ENCODE assay signal across 10 mouse cellular contexts in genomic region chr8:94814556-94814955, GRCm38 (mm10). TPM values are rescaled to one million over a fixed set of nuclear protein-coding genes. Genes with fewer than 3 reads are reported as not detected.
DNase-seq lines count a peak whose midpoint lies in the region; TF ChIP-seq lines count a peak whose summit lies in the region.
"Had no signal": no experiment of that assay in that cellular context is flagged by ENCODE, and none has a peak within 500 bp of the region (broad histone marks: within the 10 kb centered on the region; RNA-seq: fewer than 3 reads in every experiment).

No protein-coding gene starts in this region.

- dilution Hi-C loops in CH12.LX (cut with MboI; ENCODE audit: extremely low pct_ligation_motif_present, extremely low pct_unique_long_range_greater_than_20kb, low sequenced_read_pairs), result no loop called here

- H3K27ac ChIP-seq in kidney, adult 2 months (ENCODE audit: insufficient read depth, low read depth, low read length), result no peak overlapping the region
- no peak overlapping the region for H3K27ac ChIP-seq in CH12.LX (ENCODE audit: insufficient read depth, low read depth)
- H3K27ac ChIP-seq: heart, embryonic 15.5 days; limb, embryonic 15.5 days had no signal

- no peak overlapping the region for H3K4me2 ChIP-seq in CH12.LX (ENCODE audit: insufficient read depth, low read depth, poor library complexity, severe bottlenecking)
- H3K4me2 ChIP-seq: heart, embryonic 15.5 days; limb, embryonic 15.5 days had no signal

- H3K4me1 ChIP-seq in kidney, adult 2 months (ENCODE audit: control insufficient read depth, insufficient read depth, low read length), result 0 out of 2 replicates have a peak, but pooled peaks cover 2% of the 10 kb centered on the region
- H3K4me1 ChIP-seq in CH12.LX (ENCODE audit: control insufficient read depth in 1 of 2, insufficient read depth in 2 of 2), result peaks cover 24 to 47% of the 10 kb centered on the region in 2 experiments

- no peak for TF ChIP-seq POLR2A in kidney, adult 2 months (IDR thresholded peaks at IDR 0.05; ENCODE audit: low read depth, low read length)
- TF ChIP-seq POLR2A in CH12.LX (IDR thresholded peaks at IDR 0.05; ENCODE audit: low read depth, low read length), result no peak

- in situ Hi-C loops in CH12.LX (cut with MboI; ENCODE audit: low pct_ligation_motif_present, low pct_unique_long_range_greater_than_20kb, low sequenced_read_pairs), result no loop called here

- peak; percentile 48 for TF ChIP-seq RAD21 in CH12.LX (IDR thresholded peaks at IDR 0.05; ENCODE audit: low read depth, low read length)

- H3K36me3 ChIP-seq in kidney, adult 2 months (ENCODE audit: control insufficient read depth, insufficient read depth, low read length), result no peaks in the 10 kb centered on the region
- peaks cover 2 to 25% of the 10 kb centered on the region in 2 experiments for H3K36me3 ChIP-seq in CH12.LX (replicated peaks in 1 of 2; ENCODE audit: control insufficient read depth in 1 of 2, insufficient read depth in 1 of 2, low read length in 1 of 2)
- H3K36me3 ChIP-seq: heart, embryonic 15.5 days; limb, embryonic 15.5 days had no signal

- WGBS in kidney, adult 2 months, result 0% methylated on average over 1 of the region's 1 CpGs

- no peak overlapping the region for H3K4me3 ChIP-seq in kidney, adult 2 months (ENCODE audit: insufficient read depth, low read depth, low read length)
- H3K4me3 ChIP-seq in CH12.LX (replicated peaks in 1 of 3; ENCODE audit: low read depth in 2 of 3, low read length in 2 of 3, poor library complexity in 1 of 3), result no peak overlapping the region
- H3K4me3 ChIP-seq: heart, embryonic 15.5 days; limb, embryonic 15.5 days had no signal

- H3K79me2 ChIP-seq in CH12.LX (replicated peaks; ENCODE audit: control insufficient read depth, extremely low read depth, insufficient read depth, poor library complexity, severe bottlenecking), result no peaks in the 10 kb centered on the region

- H3K9ac ChIP-seq in CH12.LX (ENCODE audit: insufficient read depth, low read depth), result no peak overlapping the region
- H3K9ac ChIP-seq: heart, embryonic 15.5 days; limb, embryonic 15.5 days had no signal

- no peak for TF ChIP-seq EP300 in CH12.LX (IDR thresholded peaks at IDR 0.05; ENCODE audit: low read length)

- H3K9me3 ChIP-seq in CH12.LX (replicated peaks; ENCODE audit: low read length), result no peaks in the 10 kb centered on the region
- H3K9me3 ChIP-seq: heart, embryonic 15.5 days; limb, embryonic 15.5 days had no signal

- TF ChIP-seq CTCF in kidney, adult 2 months (conservative IDR thresholded peaks at IDR 0.05; ENCODE audit: insufficient read depth, insufficient read length, low read depth, low read length), result peak; percentile 35; the same call in 1 of the 2 replicates
- TF ChIP-seq CTCF in CH12.LX (conservative IDR thresholded peaks at IDR 0.05 in 1 of 2, IDR thresholded peaks at IDR 0.05 in 1 of 2; ENCODE audit: low read depth in 2 of 2, low read length in 2 of 2), result peak; percentile 69 to 79

- DNase-seq in kidney, adult 2 months, result peak; percentile 43
- no peak for DNase-seq in kidney, adult 11 months
- DNase-seq in 416B (ENCODE audit: low read depth), result peak; percentile 56
- DNase-seq in CH12.LX (ENCODE audit: extremely low read depth), result peak; percentile 40
- peak; percentile 26 for DNase-seq in forelimb bud, embryonic 11.5 days (ENCODE audit: low read depth, low spot score)
- no peak for DNase-seq in frontal cortex, postnatal 36 days (ENCODE audit: low spot score in 2 of 2)
- DNase-seq in ovary, postnatal 14 days (ENCODE audit: low spot score), result no peak
- no peak for DNase-seq in heart, adult 9 months (ENCODE audit: low spot score in 2 of 2)

- H3K27me3 ChIP-seq in kidney, adult 2 months (replicated peaks; ENCODE audit: control insufficient read depth, insufficient read depth, low read length), result no peaks in the 10 kb centered on the region
- H3K27me3 ChIP-seq in CH12.LX (replicated peaks), result no peaks in the 10 kb centered on the region
- H3K27me3 ChIP-seq: limb, embryonic 15.5 days had no signal

TF ChIP-seq in CH12.LX, 34 proteins besides CTCF, POLR2A, EP300 and RAD21:
- TF ChIP-seq JUND (conservative IDR thresholded peaks at IDR 0.05; ENCODE audit: low read depth, low read length), result no peak
- peak; percentile 87 for TF ChIP-seq ZNF384 (IDR thresholded peaks at IDR 0.05; ENCODE audit: low read depth, low read length)
- no peak for TF ChIP-seq TBP (conservative IDR thresholded peaks at IDR 0.05; ENCODE audit: low read depth, low read length)
- no peak for TF ChIP-seq USF2 (conservative IDR thresholded peaks at IDR 0.05; ENCODE audit: low read depth, low read length)
- TF ChIP-seq BHLHE40 (IDR thresholded peaks at IDR 0.05; ENCODE audit: low read depth, low read length), result no peak
- TF ChIP-seq SMC3 (IDR thresholded peaks at IDR 0.05; ENCODE audit: low read depth, low read length), result peak; percentile 50
- no peak for TF ChIP-seq JUN (IDR thresholded peaks at IDR 0.05; ENCODE audit: insufficient read depth, low read depth, low read length)
- TF ChIP-seq MYC (IDR thresholded peaks at IDR 0.05; ENCODE audit: low read depth, low read length), result no peak

RNA-seq across cellular contexts. Expression of gene Ccl17, which starts 4.3 kb away (rescaled TPM):
- polyA plus RNA-seq in kidney, adult 2 months (2012; rRNA removed), result 0.64 and 1.0 TPM in 2 replicates
- 2.1 and 2.2 TPM in 2 replicates for total RNA-seq in CH12.LX (2012; rRNA removed)
- total RNA-seq in CH12.LX (2014; rRNA removed), result 2.5 and 2.6 TPM in 2 replicates
- polyA plus RNA-seq in CH12.LX (2012; ENCODE audit: insufficient read length, low read depth), result 1.3 and 2.5 TPM in 2 replicates
- polyA plus RNA-seq: limb, embryonic 15.5 days had no signal

RNA-seq across cellular contexts. Expression of gene Coq9, which starts 23.6 kb away (rescaled TPM):
- 378 and 521 TPM in 2 replicates for polyA plus RNA-seq in kidney, adult 2 months (2012; rRNA removed)
- total RNA-seq in CH12.LX (2012; rRNA removed) (68.5 and 82.2 TPM in 2 replicates), CH12.LX (2014; rRNA removed) (44.2 and 48.5 TPM in 2 replicates)
- polyA plus RNA-seq in CH12.LX (2012; ENCODE audit: insufficient read length, low read depth), result 68.8 and 97.0 TPM in 2 replicates

RNA-seq across cellular contexts. Expression of gene Ciapin1, which starts 23.6 kb away (rescaled TPM):
- polyA plus RNA-seq in kidney, adult 2 months (2012; rRNA removed), result 55.8 and 71.2 TPM in 2 replicates
- total RNA-seq in CH12.LX (2012; rRNA removed), result 83.1 and 99.8 TPM in 2 replicates
- 89.4 and 97.1 TPM in 2 replicates for total RNA-seq in CH12.LX (2014; rRNA removed)
- polyA plus RNA-seq in CH12.LX (2012; ENCODE audit: insufficient read length, low read depth), result 139 and 189 TPM in 2 replicates

RNA-seq across cellular contexts. Expression of gene Polr2c, which starts 42.7 kb away (rescaled TPM):
- 107 and 112 TPM in 2 replicates for polyA plus RNA-seq in kidney, adult 2 months (2012; rRNA removed)
- total RNA-seq in CH12.LX (2012; rRNA removed) (93.2 and 102 TPM in 2 replicates), CH12.LX (2014; rRNA removed) (120 and 130 TPM in 2 replicates)
- 134 and 141 TPM in 2 replicates for polyA plus RNA-seq in CH12.LX (2012; ENCODE audit: insufficient read length, low read depth)

RNA-seq across cellular contexts. Expression of gene Cx3cl1, which starts 42.7 kb away (rescaled TPM):
- 148 and 169 TPM in 2 replicates for polyA plus RNA-seq in kidney, adult 2 months (2012; rRNA removed)
- total RNA-seq in CH12.LX (2012; rRNA removed) (2.5 and 3.7 TPM in 2 replicates), CH12.LX (2014; rRNA removed) (0.19 TPM in 1 of 2 replicates, not detected in the other)
- polyA plus RNA-seq in CH12.LX (2012; ENCODE audit: insufficient read length, low read depth), result 4.2 and 4.6 TPM in 2 replicates

Comparison
In these comparisons a context has a peak if more than half of its experiments do, and no peak if none do; other contexts are left out.
1. DNase-seq: peak in kidney, adult 2 months (single experiment), 416B (single experiment), CH12.LX (single experiment) and forelimb bud, embryonic 11.5 days (single experiment); none in kidney, adult 11 months (single experiment), frontal cortex, postnatal 36 days (0 of 2), ovary, postnatal 14 days (single experiment) and heart, adult 9 months (0 of 2).